Mouse (Mus musculus) gastrocnemius, postnatal 36 days (tissue): ENCODE data around the gene Lats2. TPM values are rescaled to one million over a fixed set of nuclear protein-coding genes. Genes with fewer than 3 reads are reported as not detected.

Source experiments
- DNase-seq, 2 experiments: peaks; one replicate each; pipeline ENCODE4 v3.0.0; 2022
- intact Hi-C: fragments of 180-260 bp; cut with DNase I; formaldehyde crosslinking; loops from one replicate; pipeline ENCODE4 v1.15.1; 2025
- total RNA-seq, 2 experiments: library from RNA; stranded (reverse); gene quantifications; 2 replicates each; pipeline ENCODE4 v1.2.3; 2021

Lats2 gene
- total RNA-seq, 2 experiments from 2014 or later = 13.4 to 17.3 TPM

DNA sequence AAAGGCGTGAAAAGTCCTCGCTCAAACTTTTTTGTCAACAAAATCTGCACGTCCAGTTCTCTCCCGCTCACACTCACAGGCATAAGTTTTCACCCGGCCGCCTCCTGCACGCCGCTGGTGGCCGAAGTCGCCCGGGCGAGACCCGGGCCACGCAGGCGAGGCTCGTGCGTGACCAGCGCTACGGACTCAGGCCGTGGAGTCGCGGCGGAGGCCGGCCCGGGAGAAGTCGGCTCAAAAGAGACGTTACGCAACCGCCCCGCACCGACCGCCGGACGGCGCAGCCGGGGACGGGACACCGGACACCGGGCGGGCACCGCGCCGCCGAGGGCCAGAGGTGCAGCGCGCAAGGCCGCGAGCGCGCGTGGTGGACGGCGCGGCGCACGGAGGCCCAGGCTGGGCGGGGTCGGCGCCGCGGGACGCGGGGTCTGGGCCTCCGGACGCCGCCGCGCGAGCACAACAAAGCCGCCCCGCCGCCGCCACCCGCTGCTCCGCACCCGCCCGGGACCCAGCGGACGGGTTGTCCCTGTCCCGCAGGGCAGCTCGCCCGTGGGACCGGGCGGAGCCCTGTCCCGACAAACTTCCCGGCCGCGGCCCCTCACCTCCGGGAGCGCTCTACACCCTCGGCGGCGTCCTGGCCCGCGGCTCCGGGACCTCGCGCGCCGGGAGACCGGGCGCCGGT is 12.8 kb downstream of the Lats2 start:
- intact Hi-C loops = loop anchor here (5.0 kb wide), 1 partner anchor 52 kb away; the partner anchor contains the start of gene Sap18
- DNase-seq = peak; percentile 66 to 74

DNA sequence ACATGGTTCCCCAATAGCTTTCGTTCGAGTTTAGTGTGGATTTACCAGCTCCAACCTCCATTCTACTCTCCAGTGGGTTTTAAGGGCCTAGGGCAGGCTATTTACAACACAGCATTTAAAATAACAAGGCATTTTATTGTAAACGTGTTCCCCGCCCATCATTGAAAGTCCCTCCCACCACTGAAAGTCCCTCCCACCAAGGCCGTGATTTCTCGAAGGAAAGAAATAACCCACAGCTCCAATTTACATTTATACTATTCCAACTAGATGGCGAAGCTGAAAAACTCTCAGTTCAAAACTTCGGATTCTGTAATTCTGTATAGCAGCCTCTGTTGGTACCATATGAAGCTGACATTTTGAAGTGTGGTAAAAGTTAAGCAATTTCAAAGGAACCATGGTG is 13.6 kb downstream of the Lats2 start:
- intact Hi-C loops = loop anchor here (5.0 kb wide), 1 partner anchor 37 kb away; no protein-coding TSS in a partner anchor
- no peak for DNase-seq

DNA sequence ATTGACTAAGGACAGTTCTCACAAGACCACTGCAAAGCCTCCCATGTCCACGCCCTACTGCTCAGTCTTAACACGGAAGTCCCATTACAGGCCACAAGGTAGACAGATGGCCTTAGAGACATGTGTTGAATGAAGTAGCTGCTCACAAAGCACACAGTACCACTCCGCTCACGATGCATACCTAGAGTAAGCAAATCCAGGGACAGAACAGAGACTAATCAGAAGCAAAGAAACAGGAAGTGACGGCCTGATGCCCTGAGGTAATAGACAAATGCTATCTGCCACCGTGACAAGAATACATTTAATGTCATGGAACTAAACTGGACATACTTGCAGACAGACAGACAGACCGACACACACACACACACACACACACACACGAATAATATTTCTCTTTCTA is 17.5 kb downstream of the Lats2 start:
- intact Hi-C loops = loop anchor here (5.0 kb wide), 1 partner anchor 33 kb away; no protein-coding TSS in a partner anchor

DNA sequence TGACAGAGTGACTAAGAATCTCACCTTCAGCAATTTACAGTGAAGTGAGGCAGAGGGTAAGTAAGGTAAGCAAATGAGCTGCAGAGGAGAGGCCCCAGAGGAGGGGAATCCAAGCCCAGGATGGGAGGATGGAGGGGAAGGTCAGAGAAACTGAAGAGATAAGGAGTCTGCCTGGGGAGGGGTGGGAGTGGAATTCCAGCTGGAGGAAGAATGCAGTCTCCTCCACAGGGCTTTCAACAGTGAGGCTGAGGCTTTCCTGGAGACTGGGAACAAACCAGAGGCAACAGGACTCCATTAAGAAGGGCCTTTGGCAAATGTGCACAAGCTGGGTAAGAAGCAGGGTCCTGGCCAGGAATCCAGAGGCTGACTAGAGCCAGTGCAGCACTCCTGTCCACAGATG is 21.1 kb downstream of the Lats2 start:
- intact Hi-C loops = no loop called here
- DNase-seq = no peak

More for the DNA sequence above, 17.5 kb downstream of the Lats2 start:
- no peak for DNase-seq

DNA sequence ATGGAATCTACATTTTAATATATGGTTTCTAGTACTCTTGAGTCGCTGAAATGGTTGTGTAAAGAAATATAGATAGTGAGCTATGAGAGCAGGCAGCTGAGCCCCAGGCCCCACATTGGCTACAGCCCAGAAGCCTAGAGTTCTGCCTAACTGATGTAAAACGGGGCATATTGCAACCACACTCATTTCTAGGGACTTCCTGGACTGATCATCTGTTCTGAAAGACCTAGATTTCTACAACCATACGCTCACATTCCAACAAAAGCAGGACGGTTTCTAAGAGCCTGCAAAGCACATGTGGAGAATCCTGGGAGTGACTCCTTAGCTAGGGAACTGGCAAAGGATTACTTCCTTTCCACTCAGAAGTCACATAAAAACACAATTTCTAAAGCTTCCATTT is 22.0 kb downstream of the Lats2 start:
- intact Hi-C loops = no loop called here
- DNase-seq = no peak

DNA sequence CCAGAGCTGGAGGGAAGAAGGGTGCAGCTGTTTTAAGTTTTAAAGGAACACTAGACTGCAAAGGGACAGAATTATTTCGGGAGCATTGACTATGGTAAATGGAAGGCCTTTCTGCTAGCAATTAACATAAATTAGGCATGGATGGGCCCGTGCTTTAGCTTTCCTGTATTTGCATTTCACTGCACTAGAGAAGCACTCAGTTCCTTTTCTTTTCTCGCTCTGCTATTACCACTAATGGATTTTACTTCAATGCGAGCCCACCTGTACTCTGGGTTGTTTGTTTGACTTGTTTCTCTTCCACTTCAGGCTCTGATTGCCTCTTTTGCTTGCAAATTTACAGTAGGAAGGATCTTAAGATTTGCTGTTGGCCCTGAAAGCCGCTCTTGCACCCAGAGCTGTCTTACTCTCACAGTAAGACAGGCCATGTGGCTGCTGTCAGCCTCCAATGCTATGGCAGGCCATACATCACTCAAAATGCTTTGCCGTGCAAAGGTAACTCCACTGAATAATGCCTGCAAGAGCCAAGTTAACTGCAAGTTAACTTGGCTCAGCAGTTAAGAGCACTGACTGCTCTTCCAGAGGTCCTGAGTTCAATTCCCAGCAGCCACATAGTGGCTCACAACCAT is 25.4 kb downstream of the Lats2 start:
- intact Hi-C loops = no loop called here
- no peak for DNase-seq

DNA sequence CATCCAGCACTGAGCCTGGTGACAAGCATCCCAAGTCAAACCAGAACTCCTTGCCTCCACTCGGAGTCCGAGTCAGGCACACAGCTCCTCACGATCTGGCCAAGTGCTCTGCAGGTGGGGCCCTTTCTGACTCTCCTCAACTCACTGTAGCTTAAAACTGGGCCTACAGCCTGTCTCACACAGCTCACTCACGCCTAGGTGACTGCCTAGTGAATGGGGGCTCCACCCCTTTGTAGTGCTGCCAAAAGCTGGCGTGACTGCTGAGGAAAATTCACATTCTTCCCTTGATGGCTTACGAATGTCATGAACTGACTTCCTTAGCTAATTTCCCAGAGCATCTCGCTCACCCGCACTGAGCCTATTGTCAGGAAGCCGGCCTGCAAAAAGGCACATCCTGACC is 27.7 kb downstream of the Lats2 start:
- intact Hi-C loops = no loop called here

DNA sequence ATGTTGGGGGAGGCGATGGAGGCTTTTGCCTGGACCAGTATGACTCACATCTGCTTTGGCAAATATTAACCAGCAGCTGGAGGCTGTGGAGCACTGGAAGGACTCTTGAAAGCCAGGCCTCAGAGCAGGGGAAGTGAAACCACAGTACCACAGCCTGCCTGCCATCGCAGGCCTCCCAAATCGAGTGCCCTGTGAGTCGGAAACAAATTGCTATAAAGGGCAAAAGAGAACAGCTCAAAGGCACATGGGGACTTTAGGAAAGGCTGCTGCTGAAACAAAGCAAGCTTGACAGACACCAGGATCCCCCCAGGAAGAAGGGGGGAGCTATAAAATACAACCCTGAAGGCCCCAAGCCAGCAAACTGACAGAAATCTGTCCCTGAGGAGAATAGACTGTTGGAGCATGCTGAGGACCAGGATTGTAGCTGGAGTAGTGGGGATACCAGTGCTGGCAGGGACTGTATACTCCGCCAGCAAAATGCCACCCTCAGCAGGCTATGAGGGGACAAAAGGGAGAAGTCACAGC is 28.2 kb downstream of the Lats2 start:
- intact Hi-C loops = no loop called here

More for the DNA sequence above, 27.7 kb downstream of the Lats2 start:
- no peak for DNase-seq

DNA sequence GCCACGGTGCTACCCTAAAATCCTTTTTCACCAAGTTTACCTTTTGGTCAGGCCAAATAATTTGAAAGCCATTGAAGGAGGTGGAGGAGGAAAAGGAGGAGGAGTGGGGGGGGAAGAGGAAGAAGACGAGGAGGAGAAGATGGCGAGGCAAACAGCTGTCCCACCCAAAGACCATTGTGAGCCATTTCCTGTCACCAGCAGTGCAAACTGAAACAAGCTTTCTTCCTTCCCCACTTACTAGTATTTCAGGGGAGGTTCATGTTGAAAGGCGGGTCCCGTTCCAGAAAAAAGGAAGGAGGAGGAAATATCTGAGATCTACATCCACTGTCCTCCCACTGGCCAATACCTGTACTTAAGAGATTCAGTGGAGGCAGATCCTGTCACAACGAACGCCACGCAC is 28.8 kb downstream of the Lats2 start:
- DNase-seq = no peak
- intact Hi-C loops = no loop called here

More for the DNA sequence above, 28.2 kb downstream of the Lats2 start:
- peak in 1 of 2 experiments; percentile 23 for DNase-seq

DNA sequence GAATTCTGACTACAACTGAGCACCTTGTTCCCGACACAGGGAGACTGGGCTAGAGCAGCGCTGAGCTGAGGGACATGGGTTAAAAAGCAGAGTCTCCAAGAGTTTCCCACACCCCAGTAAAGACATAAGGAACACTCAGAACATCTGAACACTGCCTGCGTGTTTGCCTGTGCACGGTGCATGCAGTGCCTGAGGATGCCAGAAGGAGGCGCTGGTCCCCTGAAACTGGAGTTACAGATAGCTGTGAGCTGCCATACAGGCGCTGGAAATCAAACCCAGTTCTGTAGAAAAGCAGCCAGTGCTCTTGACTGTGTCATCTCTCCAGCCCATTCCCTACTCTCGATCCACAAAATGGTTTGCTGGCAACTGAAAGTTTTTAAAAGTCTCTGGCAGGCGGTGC is 32.0 kb downstream of the Lats2 start:
- intact Hi-C loops = no loop called here
- DNase-seq = no peak

DNA sequence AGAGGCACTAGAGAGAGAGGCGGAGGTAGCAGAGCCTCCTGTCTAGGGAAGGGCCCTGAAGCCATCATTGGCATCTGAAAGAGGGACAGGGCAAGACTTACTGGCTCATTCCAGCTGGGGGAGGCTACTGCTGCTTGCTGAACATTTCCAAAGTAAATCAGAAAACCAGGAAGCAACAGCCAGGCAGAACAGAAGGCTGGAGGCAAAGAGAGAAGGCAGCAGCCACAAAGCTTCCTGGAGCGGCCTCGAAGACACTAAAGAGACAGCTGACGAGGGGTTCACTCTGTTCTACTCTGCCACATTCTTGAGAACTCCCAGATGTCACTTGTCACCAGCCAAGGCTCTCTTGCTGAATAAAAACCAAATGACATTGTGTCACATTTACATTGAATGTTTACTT is 33.7 kb downstream of the Lats2 start:
- intact Hi-C loops = no loop called here
- no peak for DNase-seq

DNA sequence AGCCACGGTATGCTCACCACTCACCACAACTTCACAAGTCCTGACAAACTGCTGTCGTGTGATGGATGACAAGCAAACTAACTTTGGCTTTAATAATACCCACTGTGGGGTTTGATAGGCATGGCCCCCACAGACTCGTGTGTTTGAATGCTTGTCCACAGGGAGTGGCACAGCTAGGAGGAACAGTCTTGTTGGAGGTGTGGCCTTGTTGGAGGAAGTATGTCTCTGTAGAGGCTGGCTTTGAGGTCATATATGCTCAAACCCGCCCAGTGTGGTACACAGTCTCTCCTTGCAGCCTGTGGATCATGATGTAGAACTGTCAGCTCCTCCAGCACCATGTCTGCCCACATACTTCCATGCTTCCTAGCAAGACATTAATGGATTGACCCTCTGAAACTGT is 39.9 kb downstream of the Lats2 start:
- DNase-seq = no peak
- intact Hi-C loops = no loop called here

DNA sequence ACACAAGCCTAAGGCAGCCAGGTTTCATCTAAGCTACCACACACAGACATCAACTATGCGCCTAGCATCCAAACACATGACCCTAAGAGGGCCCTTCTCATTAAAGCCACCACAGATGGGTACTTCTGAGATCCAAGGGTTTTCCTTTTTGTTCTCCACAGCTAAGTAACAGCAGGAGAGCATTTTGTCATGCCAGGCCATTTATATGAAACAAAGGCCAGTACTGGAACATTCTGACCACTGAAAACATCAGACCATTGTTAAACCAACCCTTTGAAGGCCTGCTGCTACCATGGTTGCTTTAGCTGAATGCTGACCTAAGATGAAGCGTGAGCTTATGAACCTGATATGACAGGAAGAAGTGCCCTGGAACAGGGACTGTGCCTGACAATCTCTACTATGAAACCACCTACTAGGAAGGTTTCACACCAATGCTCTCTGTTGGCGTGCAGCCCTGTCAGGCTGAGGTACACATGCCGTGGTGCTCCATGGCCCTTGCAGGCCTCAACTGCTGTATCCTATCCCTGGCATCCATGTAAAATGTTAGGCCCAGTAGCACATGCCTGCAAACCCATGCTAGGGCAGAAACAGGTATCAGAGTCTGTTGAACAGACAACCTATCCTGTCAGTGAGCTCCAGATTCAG is 41.5 kb downstream of the Lats2 start:
- DNase-seq = no peak
- intact Hi-C loops = no loop called here

DNA sequence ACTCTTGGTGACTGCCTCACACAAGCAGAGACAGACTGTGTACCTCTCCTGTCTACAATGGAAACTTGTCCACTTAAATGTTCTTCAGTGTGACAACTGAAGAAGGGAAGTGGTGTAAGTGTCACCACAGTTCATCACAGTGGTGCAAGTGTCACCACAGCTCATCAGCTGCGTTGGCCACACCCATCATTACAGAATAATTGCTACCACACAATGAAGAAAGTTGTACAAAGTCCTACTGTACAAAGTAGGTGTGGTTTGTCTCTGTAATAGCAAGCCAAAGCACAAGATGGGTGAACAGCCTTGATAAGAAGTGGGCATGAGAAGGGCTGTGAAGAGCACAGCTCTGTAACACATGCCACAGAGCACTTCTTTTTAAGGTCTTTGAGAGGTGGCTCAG is 45.3 kb downstream of the Lats2 start:
- DNase-seq = no peak
- intact Hi-C loops = no loop called here

DNA sequence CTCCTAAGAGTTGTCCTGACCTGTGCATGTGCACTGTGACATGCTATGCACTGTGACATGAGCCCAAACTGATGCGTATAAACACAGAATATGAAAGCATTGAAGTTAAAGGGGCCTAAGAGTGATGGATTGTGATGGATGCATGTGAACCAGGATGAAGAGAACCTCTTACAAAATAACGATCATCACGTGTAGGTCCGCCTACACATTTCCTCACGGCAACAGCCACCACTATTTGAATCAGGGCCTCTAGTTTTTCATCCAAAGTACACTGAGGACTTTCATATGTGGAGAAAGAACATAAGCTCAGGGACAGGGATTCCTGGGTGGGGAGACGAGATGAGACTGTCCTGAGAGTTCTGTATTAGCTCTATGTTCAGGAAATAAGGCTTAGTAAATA is 47.1 kb downstream of the Lats2 start:
- intact Hi-C loops = no loop called here
- DNase-seq = no peak

DNA sequence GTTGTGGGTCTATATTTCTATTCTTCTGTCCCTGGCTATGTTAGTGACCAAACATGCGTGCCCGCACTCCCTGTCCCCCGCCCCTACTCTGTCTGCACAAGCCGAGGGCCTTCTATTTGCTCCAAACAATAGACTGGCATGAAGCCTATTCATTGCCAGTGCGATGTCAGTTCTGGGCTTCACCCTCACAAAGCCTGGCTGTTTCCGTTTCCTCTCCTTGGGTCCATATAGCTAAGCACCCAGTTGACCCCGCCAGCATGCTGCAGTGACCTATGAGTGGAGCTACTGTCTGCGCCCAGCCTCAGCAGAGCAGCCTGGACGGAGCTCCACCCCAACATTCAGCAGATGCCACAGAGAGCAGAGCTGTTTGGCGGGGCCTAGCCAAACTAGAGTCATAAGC is 49.0 kb downstream of the Lats2 start:
- DNase-seq = no peak
- intact Hi-C loops = loop anchor here (5.0 kb wide), 1 partner anchor 33 kb away; no protein-coding TSS in a partner anchor

DNA sequence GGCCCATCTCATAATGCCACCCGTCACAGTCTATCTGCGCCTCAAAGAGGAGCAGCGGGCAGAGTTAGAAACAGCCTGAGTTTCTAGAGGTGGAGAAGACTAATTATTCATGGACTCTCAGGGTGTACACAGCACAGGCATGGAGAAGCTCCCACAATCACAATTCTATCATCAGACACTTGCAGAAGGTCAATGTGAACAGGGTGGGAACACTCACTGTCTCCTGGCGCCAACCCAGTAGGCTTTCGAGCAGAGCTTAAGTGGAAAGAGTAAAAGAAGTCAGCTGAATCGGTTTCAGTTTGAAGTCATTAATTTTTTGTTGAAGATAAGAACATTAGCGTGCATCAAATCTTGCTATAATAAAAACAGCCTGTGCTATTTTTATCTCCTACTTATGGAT is 49.6 kb downstream of the Lats2 start:
- DNase-seq = peak in 1 of 2 experiments; percentile 42
- intact Hi-C loops = loop anchor here (5.0 kb wide), 1 partner anchor 34 kb away; no protein-coding TSS in a partner anchor

DNA sequence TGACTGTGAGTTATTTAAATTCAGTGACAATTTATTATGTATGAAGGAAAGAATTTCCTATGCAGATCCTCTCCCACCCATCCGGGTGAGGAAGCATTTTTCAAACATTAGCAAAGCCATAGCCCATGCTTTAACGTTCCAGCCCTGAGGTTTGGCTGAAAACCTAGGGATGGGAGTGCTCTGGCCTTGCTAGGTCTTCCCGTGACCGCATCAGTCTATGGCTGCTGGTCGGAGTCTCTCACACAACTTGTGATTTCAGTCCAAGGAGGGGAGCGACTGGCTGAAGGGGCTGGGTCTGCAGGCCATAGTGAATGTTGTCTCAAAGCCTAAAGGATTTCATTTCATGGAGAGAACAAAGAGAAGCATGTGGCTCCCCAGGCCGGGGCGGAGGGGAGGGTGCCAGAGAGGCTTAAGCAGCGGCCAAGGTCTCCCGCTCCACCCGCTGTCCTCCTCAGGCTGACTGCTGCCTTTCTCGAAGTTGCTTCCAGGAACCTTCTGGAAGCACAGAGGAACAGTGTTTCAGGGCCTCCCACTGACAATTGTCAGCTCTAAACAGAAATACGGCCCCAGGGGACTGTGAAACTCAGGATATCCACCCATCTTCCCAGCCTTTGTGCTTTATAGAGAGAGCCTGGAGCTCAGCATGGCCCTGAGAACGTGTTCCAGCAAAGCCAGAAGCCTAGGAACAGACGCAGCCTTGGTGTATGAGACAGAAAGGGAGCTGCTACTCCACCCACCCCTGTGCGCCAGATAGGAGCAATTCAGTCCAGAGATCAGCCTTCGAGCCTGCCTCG is 50.9 kb downstream of the Lats2 start:
- DNase-seq = peak; percentile 33 to 48
- intact Hi-C loops = loop anchor here (5.0 kb wide), 1 partner anchor 35 kb away; no protein-coding TSS in a partner anchor

DNA sequence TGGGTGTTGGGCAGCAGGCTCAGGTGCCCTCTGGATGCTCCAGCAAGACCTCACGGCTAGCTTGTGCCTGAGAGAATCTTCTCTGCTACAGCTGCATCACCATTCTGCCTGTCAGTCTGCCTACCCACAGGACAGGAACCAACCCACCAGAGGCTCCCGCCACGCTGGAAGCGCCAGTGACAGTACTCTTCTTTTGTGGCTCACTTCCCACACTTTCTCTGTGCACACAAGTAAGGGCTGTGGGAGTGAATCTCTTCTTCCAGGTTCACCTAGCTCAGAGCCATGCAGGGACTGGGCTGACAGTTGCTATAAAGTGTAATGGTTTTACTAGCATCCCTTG is 51.5 kb downstream of the Lats2 start:
- DNase-seq = no peak
- intact Hi-C loops = loop anchor here (5.0 kb wide), 1 partner anchor 36 kb away; no protein-coding TSS in a partner anchor

DNA sequence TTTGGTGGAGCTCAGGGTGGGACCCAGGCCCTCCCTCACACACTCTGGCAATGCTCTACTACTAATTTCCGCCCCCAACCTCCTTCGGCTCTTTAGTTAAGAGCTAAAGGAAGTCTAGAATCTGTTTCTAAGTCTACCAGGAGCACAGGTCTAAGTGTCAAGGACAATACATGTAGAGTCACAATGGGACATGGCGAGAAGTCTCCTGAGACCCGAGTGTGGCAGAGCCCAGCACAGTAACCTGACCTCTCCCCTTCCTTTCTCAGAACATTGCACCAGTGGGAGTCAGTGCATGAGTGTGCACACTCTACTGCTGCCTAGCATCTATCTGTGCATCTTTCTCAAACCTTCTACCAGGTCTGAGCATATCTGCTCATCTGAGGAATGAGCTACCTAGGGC is 52.4 kb downstream of the Lats2 start:
- intact Hi-C loops = loop anchor here (5.0 kb wide), 1 partner anchor 37 kb away; no protein-coding TSS in a partner anchor
- no peak for DNase-seq
